Mouse (Mus musculus) ES-CJ7 (cell line): ENCODE data around the gene Tas2r135.

Experiments used
- DNase-seq: peaks from one replicate; pipeline ENCODE4 v3.0.0; 2011; ENCODE audit warnings: low read depth, low spot score

The Tas2r135 gene

GRCm38 (mm10) chr6:42373669-42374430, 31.4 kb upstream of the Tas2r135 start:
- DNase-seq = no peak

DNA sequence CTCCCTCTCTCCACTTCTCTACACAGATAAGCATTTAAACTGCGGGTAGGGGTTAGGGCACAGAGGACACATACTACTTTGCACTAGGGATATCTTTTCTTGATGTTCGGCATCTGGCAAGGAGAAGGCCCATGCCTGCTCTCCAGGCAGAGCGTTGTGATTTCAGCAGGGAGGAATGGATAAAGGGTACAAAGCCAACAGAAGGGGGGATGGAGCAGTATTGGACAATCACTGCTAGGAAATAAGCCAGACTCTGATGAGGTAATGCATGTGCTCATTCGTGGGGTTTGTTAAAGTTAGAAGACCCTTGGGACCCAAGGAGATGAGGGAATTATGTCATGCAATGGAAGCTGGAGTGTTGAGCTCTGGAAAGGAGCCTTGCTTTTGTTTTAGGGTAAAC, 30.5 kb upstream of the Tas2r135 start:
- DNase-seq = no peak

DNA sequence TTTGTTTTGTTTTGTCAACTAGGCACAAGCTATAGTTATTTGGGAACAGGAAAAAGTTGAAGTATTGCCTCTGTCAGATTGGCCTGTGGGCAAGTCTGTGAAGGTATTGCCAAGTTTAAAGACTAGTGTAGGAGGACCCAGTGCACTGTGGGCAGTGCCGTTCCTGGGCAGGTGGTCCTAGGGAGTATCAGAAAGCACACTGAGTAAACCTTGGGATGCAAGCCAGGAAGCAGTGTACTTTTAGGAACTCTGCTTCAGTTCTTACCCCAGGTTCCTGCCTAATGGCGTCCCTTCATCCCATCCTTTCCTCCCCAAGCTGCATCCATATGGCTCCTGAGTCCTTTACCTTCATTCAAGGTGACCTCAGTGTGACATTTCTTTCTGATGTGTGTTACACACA, 30.1 kb upstream of the Tas2r135 start:
- DNase-seq = no peak

DNA sequence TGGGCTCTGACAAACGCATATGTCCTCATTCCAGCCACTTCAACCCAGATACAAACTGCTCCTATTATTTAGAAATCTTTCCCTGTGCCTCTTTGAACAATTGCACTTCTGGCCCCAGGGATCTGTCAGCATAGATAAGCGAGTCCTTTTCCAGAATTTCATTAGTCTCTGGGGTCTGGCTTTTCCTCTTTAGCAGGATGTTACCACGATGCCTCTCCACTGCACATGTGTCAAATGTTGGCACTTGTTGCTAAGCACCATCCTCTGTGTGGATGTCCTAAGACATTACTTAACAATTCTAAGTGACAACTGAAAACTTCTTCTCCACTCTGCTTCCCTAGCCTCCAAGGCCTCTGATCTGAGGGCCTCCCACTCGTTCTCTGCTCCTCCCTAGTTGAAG, 29.2 kb upstream of the Tas2r135 start:
- DNase-seq = no peak

DNA sequence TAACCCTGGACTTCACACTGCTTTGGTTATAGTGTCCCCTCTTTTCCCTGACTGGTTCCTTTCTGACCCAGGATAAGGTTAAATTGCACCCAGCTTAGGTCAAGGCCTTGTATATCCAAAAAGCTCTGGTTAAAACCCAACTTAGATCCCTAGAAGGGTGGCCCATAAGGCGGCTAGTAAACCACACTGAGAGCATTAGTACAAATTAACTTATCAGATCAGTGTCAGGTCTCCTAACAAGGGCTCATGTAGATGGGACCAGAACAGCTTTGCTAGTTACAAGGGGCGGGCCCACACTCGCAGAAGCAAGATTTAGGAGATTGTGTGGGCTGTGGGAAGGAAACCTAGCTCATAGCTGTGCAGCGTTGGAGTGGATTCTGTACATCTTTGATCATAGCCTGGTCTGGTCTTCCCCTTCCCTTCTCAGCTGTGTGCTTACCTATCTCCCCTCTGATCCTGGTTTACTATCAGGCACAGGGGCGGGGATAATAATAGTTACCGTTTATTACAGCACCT, 28.7 kb upstream of the Tas2r135 start:
- no peak for DNase-seq

DNA sequence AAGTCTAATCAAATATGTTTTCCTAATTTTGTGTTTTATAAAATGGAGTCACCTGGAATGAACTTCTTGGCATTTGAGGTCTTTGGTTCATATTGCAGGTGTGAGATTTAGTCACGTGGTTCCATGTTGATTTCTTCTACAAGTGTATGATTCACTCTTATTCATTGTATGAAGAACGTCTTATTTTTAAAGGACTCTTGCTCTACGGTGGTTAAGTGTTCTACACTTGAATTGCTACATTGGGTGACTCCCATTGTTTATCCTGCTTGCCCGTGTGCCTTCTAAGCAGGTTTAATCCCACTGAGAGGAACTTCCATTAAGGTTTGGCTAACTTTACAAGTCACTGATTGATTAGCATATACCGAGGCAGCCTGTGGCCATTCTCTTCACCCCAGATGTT, 28.0 kb upstream of the Tas2r135 start:
- no peak for DNase-seq

DNA sequence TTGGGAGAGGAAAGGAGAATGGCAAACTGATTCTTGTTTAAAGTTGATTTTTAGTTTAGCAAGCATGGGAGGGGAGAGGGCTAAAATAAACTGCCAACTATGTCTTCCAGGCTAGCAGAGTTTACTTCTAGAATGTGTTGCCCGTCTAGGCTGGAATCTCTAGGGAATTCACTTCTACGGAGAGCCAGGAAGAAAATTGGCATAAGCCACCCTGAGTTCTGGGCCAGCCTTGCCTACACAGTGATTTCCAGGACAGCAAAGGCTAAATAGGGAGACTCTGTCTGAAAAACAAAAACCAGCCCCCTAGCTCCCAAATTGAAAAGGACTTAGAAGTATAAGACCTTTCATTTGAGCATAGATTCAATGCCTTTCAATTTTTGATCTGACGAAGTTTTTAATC, 25.7 kb upstream of the Tas2r135 start:
- no peak for DNase-seq

DNA sequence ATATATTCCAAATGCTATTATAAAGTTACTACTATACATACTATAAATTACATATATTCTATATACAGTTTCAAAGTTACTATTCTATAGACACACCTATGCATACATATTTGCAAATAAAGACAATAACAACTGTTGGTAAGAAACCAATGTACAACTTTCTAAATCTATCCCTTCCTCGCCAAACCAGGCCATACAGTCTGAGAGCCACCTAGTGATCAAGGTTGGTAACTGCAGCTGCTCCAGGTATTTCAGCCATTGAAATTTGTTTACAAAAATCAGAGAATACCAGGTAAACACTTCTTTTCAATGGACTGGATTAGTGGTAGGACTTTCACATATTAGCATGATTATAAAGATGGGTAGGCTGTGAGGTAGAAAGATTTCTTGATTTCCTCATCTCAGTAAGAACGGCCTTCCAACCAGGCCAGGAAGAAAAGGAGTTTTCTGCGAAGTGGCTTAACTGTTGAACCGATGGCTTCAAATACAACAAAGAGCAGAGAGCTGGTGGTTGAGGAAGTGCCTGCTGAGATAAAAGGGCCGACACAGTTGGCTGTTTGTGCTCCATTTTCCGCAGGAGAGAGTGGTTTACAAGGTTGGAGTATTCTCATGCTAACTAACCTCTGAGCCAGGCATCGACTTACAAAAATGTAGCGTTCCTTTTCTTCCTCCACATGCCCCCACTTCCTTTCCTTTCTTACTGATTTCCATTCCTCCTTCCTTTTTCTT, 24.7 kb upstream of the Tas2r135 start:
- DNase-seq = peak; percentile 97

DNA sequence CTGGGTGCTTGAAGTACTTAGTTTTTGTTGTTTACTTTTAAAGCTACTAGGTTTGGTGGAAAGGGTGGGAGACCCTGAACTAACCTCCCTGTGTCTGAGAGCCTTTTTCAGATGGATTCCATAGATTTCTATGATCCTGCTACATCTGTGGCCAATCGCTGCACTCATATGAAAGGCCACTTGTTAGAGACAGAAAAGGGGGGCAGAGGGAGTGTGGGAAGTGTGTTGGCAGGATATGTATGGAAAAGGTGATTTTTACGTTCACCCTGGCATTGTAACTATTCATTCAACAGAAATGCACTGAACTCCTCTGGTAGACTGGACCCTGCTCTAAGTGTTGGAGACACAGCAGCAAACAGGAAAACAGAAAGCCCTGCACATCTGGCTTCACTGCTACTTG, 24.0 kb upstream of the Tas2r135 start:
- DNase-seq = no peak

DNA sequence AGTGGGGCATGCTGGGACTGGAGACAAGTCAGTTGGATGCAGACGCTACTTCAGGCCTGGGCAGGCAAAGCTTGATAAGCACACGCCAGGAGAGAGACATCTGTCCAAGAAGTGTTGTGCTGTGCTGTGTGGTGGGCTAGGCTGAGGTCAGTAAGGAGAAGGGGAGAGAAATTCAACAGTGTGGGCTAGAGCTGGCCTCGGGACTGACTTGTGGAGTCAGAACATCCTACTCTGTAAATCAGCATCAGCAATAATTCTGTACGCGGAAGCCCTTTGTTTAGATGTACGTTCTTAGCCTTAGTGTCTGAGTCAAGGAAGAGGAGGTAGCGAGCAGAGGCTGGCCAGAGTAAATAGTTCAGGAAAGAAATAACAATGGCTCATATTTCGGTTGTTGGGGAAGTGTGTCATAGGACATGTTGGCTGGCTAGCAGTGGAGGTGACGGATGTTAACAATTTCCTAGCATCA, 23.3 kb upstream of the Tas2r135 start:
- DNase-seq = no peak

DNA sequence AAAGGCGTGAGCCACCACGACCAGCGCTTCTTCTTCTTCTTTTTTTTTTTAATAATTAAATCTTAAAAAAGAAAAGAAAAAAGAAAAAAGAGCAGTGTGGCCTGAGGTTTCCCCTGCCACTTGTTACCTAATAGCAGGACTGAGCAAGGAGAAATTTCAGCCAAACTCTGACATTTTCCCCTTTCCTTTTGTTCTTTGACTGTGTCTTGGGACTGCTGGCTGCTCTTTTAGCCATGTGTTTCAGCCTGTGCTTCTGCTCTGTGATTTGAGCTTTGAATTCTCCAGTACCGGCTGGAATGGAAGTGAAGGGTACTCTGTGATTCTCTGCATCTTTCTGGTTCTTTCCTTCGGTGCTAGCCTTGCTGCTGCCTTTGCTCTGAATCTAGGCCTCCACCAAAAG, 21.9 kb upstream of the Tas2r135 start:
- no peak for DNase-seq

DNA sequence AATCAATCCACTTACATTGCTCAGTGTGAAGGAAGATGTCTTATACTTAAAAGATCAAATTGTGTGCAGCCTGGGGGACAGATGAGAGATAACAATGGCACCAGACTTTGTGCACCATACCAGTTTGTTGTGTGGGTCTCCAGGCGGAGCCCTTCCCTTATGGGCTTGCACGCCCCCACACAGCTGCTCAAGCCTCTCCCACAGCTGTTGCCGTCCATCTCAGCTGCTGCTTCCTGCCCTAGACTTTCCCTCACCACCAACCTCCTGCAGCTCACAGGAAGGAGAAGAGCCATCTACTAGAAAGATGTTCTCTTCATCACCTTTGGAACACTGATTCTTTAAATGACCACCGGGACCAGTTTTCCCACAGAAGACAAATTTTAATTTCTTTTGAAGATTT, 19.6 kb upstream of the Tas2r135 start:
- no peak for DNase-seq

DNA sequence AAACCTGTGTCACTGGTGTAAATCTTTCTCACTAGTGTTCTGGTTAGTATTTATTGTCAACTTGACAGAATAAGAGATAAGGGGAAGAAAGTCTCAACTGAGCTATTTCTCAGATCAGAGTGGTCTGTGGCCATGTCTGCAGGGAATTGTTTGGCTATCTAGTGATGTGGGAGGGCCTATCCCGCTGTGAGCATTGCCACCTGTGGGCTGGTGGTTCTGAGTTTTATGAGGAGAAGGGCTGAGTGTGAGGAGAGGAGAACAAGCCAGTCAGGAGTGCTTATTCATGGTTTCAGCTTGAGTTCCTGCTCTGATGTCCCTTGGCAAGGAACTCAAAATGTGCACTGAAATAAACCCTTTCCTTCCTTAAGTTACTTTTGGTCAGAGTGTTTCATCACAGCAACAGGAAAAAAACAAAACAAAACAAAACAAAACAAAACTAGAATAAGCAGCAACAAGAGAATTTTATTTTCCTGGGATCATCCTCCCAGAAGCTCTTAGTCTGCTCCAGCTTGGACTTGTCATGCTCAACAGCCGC, 13.4 kb upstream of the Tas2r135 start:
- DNase-seq = no peak

DNA sequence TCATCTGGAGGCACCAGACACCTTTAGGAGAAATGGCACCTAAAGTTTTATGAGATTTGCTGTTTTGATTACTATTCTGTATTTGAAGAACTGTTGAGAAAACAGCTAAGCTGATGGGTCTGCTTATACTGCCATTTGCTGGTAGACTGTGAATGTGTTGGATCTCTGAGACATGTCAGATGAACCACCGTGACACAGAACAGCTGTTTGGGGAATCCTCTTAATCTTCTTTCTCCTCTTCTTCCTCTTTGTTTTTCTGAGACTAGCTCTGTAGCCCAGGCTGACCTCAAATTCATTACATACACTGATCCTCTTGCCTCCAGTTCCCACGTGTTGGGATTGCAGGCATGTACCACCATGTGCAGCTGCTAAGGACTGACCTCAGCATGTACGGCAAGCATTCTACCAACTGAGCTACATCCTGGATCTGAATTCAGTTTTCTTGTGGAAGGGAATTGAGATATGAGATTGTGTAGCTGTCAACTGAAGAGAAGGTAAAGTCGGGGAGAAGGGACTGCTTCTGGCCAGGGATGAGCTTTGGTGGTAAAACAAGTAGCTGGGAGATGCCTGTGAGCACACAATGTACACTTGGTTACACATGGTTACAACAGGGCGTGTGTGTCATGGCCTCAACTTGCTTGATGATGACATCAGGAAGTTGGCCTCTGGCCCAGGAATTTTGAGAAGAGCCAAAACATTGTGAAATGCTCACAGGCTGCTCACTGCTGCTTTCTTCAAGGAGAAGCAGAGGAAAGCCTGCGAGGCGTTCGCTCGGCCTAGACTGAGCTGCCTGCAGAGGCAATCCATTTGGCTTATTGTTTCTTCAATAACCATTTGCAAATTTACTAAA, 9.0 kb upstream of the Tas2r135 start:
- no peak for DNase-seq

DNA sequence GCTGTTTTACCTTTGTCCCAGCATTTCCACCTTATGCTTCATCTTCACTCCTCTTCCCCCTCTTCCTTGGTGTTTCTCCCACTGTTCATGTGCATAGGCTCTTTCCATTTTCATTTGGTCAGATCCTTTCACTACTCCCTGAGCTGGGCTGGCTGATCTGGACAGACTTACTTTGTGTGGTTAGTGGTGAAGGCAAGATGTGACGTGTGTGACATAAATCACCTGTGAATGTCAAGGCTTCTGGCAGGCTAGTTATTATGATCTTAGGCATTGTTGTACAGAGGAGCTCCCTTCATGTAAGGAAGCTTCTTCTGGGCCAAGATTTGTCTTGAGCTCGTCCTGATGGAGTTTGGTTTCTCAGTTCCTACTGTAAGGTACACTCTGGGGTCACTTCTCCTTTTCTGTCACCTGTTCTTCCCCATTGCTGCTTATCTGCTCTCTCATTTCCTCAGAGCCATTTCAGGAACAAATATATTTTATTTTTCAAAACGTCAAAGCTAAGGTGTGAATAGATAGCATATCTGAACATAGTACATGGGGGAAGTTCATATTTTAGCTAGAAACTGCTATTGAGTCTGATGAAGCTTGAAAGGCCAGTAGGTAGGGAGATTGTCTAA, 8.1 kb upstream of the Tas2r135 start:
- no peak for DNase-seq

- DNase-seq = no peak
These were observed 6.9 kb upstream of the Tas2r135 start for GRCm38 (mm10) chr6:42398285-42398684.

DNA sequence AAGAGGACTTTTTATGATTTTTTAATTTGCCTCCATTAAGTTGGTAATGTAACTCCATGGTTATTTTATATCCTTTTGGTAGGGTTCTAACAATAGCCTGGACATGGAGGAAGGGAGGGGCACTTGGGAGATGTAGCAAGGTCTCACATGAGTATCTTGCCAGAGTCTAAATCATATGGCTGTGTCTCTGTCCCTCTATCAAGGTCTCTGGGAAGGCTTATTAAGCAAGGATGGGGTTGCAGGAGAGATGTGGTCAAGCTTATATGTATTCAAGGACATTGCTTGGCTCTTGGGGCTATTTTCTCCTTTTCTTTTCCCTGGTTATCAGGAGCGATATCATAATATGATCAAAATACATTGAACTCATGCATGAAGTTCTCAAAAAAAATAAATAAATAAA, 6.2 kb upstream of the Tas2r135 start:
- DNase-seq = no peak

DNA sequence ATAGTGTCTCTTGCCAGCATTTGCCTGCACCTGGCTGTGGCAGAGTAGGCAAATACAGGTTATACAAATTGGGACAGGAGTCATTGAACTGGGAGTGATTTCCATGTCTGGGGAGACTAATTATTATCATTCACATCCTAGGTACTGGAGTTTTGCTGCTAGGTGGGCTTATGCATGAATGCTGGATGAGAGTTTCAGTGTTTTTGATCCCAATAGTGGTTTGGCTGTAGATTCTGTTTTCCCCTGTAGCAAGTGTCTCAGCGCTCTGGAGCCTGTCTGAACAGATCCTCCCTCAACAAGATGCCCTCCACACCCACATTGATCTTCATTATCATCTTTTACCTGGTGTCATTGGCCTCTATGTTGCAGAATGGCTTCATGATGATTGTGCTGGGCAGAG, 5.3 kb upstream of the Tas2r135 start, which contains the start of gene Tas2r143:
Gene Tas2r143, plus strand, starts transcription at position 301 of the 400 bp plus-strand sequence.
- DNase-seq = no peak

DNA sequence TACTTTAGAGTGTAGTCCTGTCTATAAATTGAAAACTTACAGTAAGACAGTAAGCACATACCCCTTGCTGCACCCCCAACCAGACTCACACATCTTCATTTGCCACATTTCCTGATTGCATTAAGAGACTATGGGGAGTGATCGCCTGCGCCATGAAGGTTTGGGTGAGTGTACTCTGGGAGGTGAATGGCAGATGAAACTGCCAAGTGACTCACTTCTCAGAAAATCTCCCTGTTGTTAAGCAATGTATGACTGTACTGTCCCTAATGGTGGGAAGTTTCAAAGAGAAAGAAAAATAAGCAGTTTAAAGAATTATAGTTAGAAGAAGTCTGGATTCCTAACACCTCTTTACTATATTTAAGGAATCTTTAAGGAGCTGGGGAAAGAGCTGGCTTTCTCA, 14.2 kb downstream of the Tas2r135 start:
- DNase-seq = no peak

DNA sequence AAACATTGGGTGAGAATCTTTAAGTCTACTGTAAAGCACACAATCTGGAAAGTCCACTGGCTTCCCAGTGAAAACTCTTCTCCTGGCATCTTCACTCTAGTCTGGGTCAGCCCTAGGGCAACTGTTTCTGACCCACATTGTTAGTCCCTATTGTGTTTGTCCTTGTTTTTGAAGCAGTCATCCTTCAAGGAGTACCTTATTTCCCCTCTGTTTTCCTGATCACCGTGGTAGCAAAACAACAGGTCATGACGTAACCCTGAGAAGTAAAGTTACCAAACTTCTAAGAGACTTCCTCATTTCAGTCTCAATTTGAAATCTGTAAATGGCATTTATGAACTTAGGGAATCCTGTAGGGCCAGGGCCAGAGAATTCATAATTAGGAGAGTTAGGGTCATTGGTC, 16.2 kb downstream of the Tas2r135 start:
- DNase-seq = no peak

GRCm38 (mm10) chr6:42424472-42424871, 19.2 kb downstream of the Tas2r135 start:
- no peak for DNase-seq
